Mouse (Mus musculus) kidney, embryonic 14.5 days (tissue): Measurements from ENCODE around the gene Golim4. TPM values are rescaled to one million over a fixed set of nuclear protein-coding genes. Genes with fewer than 3 reads are reported as not detected.
A peak's percentile ranks its signal among the peaks of the same experiment; 100 is the strongest.
"Not testable (repeated sequence)": the region's sequence is repeated elsewhere in the genome, so short reads cannot be mapped to it uniquely, and the experiment has no call there.

Source experiments
- ATAC-seq: fragments of 200-750 bp; cut with Nextera tagmentation; 2 replicates; pipeline ENCODE4 v1.8.0; 2017; ENCODE audit warnings: moderate number of reproducible peaks, mild to moderate bottlenecking, moderate TSS enrichment, moderate library complexity; ENCODE audit not compliant: low FRiP score, low TSS enrichment
- H3K27ac ChIP-seq: fragments of 300-500 bp; sonication (generic); 2 replicates; pipeline ENCODE4 v1.5.1; 2014; ENCODE audit warnings: low read depth, mild to moderate bottlenecking, low read length, moderate library complexity, mixed read lengths
- H3K27me3 ChIP-seq: fragments of 300-500 bp; sonication (generic); 2 replicates; pipeline ENCODE4 v1.6.1; 2014; ENCODE audit warnings: mild to moderate bottlenecking, low read length; ENCODE audit not compliant: control insufficient read depth, insufficient read depth
- H3K36me3 ChIP-seq: fragments of 300-500 bp; sonication (generic); 2 replicates; pipeline ENCODE4 v1.6.1; 2014; ENCODE audit warnings: low read length, mixed read lengths; ENCODE audit not compliant: control insufficient read depth, insufficient read depth
- H3K4me1 ChIP-seq: fragments of 300-500 bp; sonication (generic); 2 replicates; pipeline ENCODE4 v1.6.1; 2014; ENCODE audit warnings: low read length, mixed read lengths; ENCODE audit not compliant: control insufficient read depth, insufficient read depth
- H3K4me2 ChIP-seq: fragments of 300-500 bp; sonication (generic); replicated peaks from 2 replicates; pipeline ENCODE4 v1.6.1; 2014; ENCODE audit warnings: low read depth, mild to moderate bottlenecking, low read length
- H3K4me3 ChIP-seq: fragments of 300-500 bp; sonication (generic); 2 replicates; pipeline ENCODE4 v1.5.1; 2014; ENCODE audit warnings: mild to moderate bottlenecking, low read length
- H3K9ac ChIP-seq: fragments of 300-500 bp; sonication (generic); 2 replicates; pipeline ENCODE4 v1.6.1; 2014; ENCODE audit warnings: low read depth, mild to moderate bottlenecking, low read length, moderate library complexity
- H3K9me3 ChIP-seq: fragments of 300-500 bp; sonication (generic); 2 replicates; pipeline ENCODE4 v1.6.1; 2016; ENCODE audit warnings: low read length; ENCODE audit not compliant: control insufficient read depth
- WGBS: fragments of 180-500 bp; shearing (Covaris S2); extraction: QIAGEN DNeasy Blood & Tissue Kit; methylation state at CpG from one replicate; pipeline ENCODE4 v1.1.7; 2014; 5-methylcytosine and 5-hydroxymethylcytosine counted together
- polyA plus RNA-seq: library from polyadenylated mRNA; unstranded; fragments of >200 nt; fragmentation: Nextera tagmentation; extraction: Ambion mirVana; gene quantifications from 2 replicates; pipeline ENCODE4 v1.2.1, GENCODE M21; 2014

The Golim4 gene
- 44.3 and 51.7 TPM in 2 replicates for polyA plus RNA-seq

DNA sequence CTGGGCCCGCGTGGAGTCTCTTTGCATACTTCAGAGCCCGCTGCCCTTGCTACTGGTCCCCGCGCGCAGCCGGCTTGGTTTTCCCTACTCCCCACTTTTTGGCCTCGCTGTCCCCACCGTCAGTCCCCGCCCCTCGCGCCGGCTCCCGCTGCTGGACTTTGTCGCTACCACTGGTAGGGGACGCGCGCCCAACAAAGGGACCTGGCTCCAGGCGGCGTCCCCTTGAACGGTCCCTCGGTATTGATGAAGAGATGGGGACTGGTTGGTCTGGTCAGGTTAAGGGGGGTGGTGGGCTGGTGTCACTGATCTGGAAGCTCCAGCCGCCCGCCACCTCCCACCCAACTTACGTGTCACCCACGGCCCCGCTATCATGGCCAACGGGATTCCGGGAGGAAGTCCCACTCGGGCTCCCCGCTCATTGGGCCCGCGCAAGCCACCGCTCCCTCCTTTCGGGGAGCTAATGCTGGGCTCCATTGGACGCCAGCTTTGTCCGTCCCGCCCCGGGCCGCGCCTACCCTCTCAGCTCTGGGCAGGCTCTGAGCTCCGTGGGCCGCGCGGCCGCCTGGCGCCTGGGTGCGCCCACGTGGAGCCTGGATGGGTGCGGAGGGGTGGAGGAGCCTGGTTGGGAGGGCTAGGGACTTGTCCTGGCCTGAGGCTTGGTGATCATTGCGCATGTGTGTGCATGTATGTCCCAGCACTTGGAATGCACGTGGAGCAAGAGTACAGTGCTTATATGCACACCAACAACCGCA, at the start of gene Golim4:
Gene Golim4 (minus strand): TSS at position 399 of the 752 bp plus-strand sequence.
- no peaks in the 10 kb centered on the region for H3K36me3 ChIP-seq
- H3K9ac ChIP-seq: peak within 1 kb of the TSS; percentile 58
- no peaks in the 10 kb centered on the region for H3K27me3 ChIP-seq
- H3K4me3 ChIP-seq: peak within 1 kb of the TSS; percentile 52
- H3K4me2 ChIP-seq: peak within 1 kb of the TSS; percentile 71
- peak within 1 kb of the TSS; percentile 88 for H3K27ac ChIP-seq
- no peaks in the 10 kb centered on the region for H3K9me3 ChIP-seq
- 0 out of 2 replicates have a peak, but pooled peaks cover 20% of the 10 kb centered on the region for H3K4me1 ChIP-seq
- peak; percentile 99 for ATAC-seq
- under 1% methylated on average over 53 of the region's 53 CpGs for WGBS

DNA sequence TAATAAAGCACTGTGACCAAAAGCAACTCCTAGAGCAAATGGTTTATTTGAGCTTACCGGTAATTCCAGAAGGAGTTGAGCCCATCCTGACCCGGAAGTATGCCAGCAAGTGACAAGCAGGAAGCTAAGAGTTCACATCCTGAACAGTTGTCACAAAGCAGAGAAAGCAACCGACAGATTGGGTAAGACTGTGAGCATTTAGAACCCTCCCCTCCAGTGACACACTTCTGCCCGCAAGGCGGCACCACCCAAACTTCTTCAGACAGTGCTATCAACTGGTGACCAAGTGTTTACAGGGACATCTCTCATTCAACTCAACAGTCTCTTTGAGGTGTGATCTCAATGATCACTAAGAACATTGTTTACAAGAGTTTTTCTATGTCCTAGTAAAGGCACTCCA, 48.9 kb upstream of the Golim4 start:
- WGBS: 76% methylated on average over 5 of the region's 5 CpGs
- Histone ChIP-seq H3K9me3 (peaks cover 2% of the 10 kb centered on the region; the same call in 1 of the 2 replicates), H3K9ac (no peak overlapping the region), H3K4me1 (no peaks in the 10 kb centered on the region), H3K27ac (no peak overlapping the region), H3K4me2 (no peak overlapping the region), H3K27me3 (no peaks in the 10 kb centered on the region), H3K36me3 (no peaks in the 10 kb centered on the region), H3K4me3 (no peak overlapping the region)
- ATAC-seq: no peak

DNA sequence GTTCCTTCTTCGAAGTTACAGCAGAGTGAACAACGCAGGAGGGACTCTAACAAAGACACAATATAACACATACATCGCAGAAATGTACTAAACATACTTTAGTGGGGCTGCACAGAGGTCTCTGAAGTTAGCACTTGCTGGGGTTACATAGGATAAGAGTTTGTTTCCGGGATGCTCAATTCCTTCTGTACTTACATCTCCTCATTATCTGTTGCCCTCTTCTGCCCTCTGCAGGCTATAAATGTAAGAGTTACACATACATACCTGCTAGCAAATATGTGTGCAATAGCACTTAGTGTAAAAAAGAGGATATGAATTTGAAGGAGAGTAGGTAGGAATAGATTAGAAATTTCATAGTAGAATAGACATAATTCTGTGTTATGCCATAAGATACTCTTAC, 44.4 kb upstream of the Golim4 start:
- no peak overlapping the region for H3K4me3 ChIP-seq
- no peak overlapping the region for H3K27ac ChIP-seq
- 43% methylated on average over 4 of the region's 4 CpGs for WGBS
- H3K27me3 ChIP-seq: no peaks in the 10 kb centered on the region
- H3K4me1 ChIP-seq: no peaks in the 10 kb centered on the region
- no peak overlapping the region for H3K4me2 ChIP-seq
- H3K9ac ChIP-seq: no peak overlapping the region
- H3K36me3 ChIP-seq: no peaks in the 10 kb centered on the region
- peaks cover 2% of the 10 kb centered on the region; the same call in 1 of the 2 replicates for H3K9me3 ChIP-seq
- peak; percentile 55; the same call in 1 of the 2 replicates for ATAC-seq

DNA sequence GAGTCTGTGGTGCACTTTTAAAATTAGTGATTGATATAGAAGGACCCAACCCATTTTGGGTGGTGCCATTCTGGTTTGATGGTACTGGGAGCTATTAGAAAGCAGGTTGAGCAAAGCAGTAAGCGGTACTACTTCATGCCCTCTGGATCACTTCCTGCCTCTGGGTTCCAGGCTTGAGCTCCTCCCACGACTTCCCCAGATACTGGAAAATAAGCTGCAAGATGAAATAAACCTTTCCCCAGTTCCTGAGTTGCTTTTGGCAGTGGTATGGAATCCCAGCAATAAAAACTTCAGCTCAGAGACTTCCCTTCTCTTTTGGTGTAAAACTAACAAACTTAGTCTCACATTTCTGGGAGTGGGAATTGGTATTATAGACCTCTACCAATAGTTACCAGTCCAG, 43.7 kb upstream of the Golim4 start:
- H3K9ac ChIP-seq: no peak overlapping the region
- no peak overlapping the region for H3K27ac ChIP-seq
- H3K36me3 ChIP-seq: no peaks in the 10 kb centered on the region
- H3K27me3 ChIP-seq: no peaks in the 10 kb centered on the region
- H3K4me1 ChIP-seq: no peaks in the 10 kb centered on the region
- H3K9me3 ChIP-seq: peaks cover 2% of the 10 kb centered on the region; the same call in 1 of the 2 replicates
- H3K4me2 ChIP-seq: no peak overlapping the region
- no peak overlapping the region for H3K4me3 ChIP-seq
- ATAC-seq: no peak
- 36% methylated on average over 2 of the region's 2 CpGs for whole genome bisulfite sequencing

DNA sequence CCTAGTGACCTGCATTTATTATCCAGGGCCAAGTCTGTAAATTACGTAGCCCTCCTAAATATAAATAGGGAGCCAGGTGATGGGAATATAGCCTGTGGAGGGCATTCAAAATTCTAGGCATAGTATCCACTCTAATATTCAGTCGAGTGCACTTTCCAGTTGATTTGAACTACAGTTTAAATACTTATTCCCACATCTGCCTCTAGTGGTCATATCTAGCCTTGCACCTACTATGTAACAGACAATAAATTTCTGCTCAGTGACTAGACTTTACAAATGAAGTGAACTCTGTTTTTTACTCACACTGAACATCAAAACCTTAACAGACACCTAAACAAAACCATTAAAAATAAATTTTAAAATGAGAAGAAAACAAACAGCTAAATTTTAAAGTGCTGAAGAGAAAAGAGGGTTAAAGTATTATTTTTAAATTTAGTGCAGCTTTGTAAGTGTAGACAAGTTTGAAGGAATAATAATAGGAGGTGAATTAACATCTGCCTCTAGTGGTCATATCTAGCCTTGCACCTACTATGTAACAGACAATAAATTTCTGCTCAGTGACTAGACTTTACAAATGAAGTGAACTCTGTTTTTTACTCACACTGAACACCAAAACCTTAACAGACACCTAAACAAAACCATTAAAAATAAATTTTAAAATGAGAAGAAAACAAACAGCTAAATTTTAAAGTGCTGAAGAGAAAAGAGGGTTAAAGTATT, 24.4 kb upstream of the Golim4 start:
- not testable (repeated sequence) for ATAC-seq, H3K4me3 ChIP-seq, H3K36me3 ChIP-seq, H3K27me3 ChIP-seq, H3K9me3 ChIP-seq, H3K4me1 ChIP-seq, H3K4me2 ChIP-seq, H3K27ac ChIP-seq, H3K9ac ChIP-seq
- 76% methylated on average over 2 of the region's 2 CpGs for WGBS

DNA sequence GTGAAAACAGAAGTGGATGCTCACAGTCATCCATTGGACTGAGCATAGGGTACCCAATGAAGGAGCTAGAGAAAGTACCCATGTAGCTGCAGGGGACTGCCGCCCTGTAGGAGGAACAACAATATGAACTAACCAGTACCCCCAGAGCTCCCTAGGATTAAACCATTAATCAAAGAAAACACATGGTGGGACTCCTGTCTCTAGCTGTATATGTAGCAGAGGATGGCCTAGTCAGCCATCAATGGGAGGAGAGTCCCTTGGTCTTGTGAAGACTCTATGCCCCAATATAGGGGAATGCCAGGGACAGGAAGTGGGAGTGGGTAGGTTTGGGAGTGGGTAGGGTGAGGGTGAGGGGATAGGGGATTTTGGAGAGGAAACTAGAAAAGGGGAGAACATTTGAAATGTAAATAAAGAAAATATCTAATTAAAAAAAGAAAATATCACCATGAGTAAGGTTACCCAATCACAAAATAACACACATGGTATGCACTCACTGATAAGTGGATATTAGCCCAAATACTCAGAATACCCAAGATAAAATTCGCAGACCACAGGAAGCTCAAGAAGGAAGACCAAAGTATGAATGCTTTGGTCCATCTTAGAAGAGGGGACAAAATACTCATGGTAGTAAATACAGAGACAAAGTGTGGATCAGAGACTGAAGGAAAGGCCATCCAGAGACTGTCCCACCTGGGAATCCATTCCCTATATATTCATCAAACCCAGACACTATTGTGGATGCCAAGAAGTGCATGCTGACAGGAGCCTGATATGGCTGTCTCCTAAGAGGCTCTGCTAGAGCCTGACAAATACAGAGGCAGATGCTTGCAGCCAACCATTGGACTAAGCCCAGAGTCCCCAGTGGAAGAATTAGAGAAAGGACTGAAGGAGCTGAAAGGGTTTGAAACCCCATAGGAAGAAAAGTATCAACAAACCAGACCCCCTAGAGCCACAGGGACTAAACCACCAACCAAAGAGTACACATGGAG, 6.3 kb upstream of the Golim4 start:
- 89% methylated on average over 2 of the region's 2 CpGs for WGBS
- not testable (repeated sequence) for H3K36me3 ChIP-seq, H3K4me3 ChIP-seq, H3K27ac ChIP-seq, H3K9ac ChIP-seq, H3K4me1 ChIP-seq, H3K27me3 ChIP-seq, H3K9me3 ChIP-seq, H3K4me2 ChIP-seq, ATAC-seq

DNA sequence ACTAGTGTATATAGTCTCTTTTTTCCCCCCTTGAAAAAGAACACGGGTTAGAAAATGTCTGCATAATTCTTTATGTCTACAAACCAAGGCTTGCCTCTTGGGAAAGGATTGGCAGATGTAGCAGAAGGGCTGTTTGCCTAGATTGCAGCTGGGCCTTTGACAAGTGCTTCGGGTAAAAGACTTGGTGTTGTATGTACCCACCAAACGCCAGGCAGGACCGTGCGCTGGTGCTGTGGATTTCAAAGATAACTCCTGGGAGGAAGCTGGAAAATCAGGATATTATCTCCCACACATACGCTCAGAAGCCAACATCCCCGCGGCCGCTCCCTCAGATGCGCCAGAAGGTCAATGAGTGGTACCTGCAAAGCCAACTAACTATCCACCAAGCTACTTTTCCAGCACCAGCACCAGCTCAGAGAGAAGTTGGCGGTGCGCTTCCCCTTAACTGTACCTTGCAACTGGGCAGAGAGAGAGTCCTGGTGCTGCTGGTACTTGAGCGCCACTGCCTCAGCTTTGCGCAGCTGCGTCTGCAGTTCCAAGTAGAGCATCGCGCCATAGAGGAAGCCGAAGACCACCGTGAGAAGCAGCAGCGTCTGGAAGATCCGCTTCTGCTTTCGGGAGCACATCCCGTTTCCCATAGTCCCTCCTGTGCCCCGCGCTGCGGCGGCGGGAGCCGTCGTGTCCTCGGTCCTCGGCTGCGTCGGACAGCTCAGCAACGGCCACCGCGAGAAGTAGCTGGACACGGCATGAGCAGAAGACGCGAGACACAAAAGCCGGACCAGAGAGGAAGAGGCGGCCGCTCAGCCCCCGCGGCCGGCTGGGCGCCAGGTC, 873 bp downstream of the Golim4 start:
- peak; percentile 48 for ATAC-seq
- Histone ChIP-seq H3K27me3 (no peaks in the 10 kb centered on the region), H3K4me1 (0 out of 2 replicates have a peak, but pooled peaks cover 20% of the 10 kb centered on the region), H3K27ac (peak overlapping the region; percentile 88), H3K9ac (peak overlapping the region; percentile 58), H3K9me3 (no peaks in the 10 kb centered on the region), H3K4me2 (peak overlapping the region; percentile 71), H3K4me3 (peak overlapping the region; percentile 52), H3K36me3 (no peaks in the 10 kb centered on the region)
- 1% methylated on average over 47 of the region's 47 CpGs for WGBS

DNA sequence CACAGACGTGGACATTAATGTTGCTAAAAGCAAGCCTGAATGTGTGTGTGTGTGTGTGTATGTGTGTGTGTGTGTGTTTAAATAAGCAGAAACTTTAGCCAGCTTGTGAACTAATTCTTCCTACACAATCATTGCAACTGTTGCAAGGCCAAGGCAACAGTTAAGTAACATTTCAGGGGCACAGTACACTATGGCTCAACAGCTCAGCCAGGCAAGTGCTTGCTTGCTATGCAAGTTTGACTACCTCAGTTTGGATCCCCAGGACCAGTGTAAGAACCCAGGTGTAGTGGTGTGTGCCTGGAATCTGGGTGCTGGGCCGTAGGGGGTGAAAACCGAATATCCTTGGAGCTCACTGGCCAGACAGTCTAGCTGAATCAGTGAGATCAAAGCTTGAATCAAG, 2.6 kb downstream of the Golim4 start:
- ATAC-seq: no peak
- WGBS: 47% methylated on average over 3 of the region's 3 CpGs
- H3K4me2 ChIP-seq: peak overlapping the region; percentile 71
- 0 out of 2 replicates have a peak, but pooled peaks cover 20% of the 10 kb centered on the region for H3K4me1 ChIP-seq
- peak overlapping the region; percentile 25; the same call in 1 of the 2 replicates for H3K9ac ChIP-seq
- H3K36me3 ChIP-seq: no peaks in the 10 kb centered on the region
- H3K9me3 ChIP-seq: no peaks in the 10 kb centered on the region
- no peaks in the 10 kb centered on the region for H3K27me3 ChIP-seq
- no peak overlapping the region for H3K27ac ChIP-seq
- peak overlapping the region; percentile 52; the same call in 1 of the 2 replicates for H3K4me3 ChIP-seq
